Mouse (Mus musculus) mouse trophoblast stem cell (cell line): ENCODE results near the gene Krtap9-3.
"Not testable (repeated sequence)": the region's sequence is repeated elsewhere in the genome, so short reads cannot be mapped to it uniquely, and the experiment has no call there.

ENCODE experiments used
- in situ Hi-C, 2 experiments: fragments of 300-500 bp; cut with MseI, MboI; formaldehyde crosslinking; loops; 2 replicates in 1 of 2; 3 replicates in 1 of 2; pipeline ENCODE4 v1.15.1; 2025

Krtap9-3 gene

DNA sequence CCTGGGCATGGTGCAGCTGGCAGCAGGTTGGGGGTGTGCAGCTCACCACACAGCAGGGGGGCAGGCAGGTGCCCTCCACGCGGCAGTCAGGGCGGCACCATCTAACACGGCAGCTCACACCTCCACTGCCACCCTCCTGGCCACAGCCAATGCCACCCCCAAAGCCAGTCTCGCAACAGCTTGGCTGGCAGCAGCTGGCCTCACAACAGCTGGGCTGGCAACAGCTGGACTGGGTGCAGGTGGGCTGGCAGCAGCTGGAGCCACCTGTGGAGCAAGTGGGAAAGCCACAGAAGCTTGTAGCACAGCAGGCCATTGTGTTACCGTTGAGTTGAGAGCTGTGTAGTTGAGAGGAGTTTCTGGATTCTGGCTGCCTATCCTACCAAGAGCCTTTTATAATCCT, at the start of gene Krtap9-3:
Gene Krtap9-3 (minus strand): TSS at position 364 of the 400 bp plus-strand sequence.
- in situ Hi-C loops, result not testable (repeated sequence)

DNA sequence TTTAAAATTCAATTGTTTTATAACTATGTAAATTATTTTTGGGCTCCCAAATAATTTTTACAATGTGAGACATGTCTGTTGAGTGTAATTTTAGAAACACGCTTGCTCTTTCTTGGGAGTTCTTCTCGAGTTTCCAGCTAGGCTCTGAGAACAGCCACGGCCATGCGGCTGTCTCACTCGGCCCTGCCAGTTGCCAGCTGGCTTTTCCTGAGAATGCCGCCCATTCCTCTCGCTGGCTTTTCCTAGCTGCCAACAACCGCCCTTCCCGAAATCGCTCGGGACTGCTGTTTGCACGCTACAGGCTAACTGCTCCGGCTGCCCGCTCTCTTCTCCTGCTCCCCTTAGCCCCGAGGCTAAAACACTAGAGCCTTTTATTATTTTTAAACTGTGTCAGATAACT, 48.5 kb upstream of the Krtap9-3 start:
- in situ Hi-C loops, result no loop called here

DNA sequence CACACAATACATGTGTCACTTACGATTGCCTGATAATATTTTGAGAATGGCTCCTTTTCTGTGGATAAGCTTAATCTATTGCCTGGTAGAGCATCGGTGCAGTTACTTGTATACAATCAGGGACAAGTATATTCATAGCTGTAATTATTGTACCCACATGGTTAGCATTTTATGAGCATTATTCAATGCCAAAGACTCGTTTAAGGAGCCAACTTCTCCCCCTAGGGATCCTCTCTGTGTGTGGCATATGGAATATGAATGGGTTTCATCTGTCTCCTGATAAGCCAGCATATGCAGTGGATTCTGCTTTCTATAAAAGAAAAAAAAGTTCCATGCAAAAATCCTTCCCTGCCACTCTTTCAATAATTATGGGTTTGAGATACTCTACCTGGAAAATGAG, 46.4 kb upstream of the Krtap9-3 start:
- in situ Hi-C loops, result no loop called here

DNA sequence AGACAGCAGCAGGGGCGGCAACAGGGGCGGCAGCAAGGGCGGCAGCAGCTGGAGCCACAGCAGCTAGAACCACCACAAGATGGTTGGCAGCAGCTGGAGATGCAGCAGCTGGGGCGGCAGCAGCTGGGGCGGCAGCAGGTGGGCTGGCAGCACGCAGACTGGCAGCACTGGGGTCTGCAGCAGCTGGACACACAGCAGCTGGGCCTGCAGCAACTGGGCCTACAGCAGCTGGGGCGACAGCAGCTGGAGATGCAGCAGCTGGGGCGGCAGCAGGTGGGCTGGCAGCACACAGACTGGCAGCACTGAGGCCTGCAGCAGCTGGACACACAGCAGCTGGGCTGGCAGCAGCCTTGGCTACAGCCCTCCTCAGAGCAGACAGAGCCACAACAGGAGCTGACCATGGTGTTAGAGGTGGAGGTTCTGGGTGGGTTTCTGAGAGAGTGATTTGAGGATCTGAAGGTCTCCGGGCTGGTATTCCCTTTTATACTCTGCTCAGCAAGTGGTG, 45.8 kb upstream of the Krtap9-3 start, which contains the start of gene Krtap4-7:
Gene Krtap4-7 (minus strand): TSS at position 455 of the 505 bp plus-strand sequence.
- in situ Hi-C loops, result not testable (repeated sequence)

DNA sequence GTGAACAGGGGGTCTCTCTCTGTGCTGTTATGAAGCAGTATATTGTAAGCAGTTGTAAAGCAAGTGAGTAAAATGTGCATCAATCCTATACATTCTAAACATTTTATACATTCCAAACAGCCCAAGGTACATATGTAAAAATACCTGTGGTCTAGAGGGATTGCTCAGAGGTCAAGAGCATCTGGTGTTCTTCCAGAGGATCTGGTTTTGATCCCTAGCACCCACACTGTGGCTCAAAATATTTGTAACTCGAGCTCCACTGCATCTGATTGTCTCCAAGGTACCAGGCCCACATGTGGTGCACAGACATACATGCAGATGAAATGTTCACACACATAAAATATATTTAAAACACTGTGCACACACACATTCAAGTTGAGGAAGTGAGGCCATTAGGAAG, 43.0 kb upstream of the Krtap9-3 start:
- in situ Hi-C loops, result no loop called here

DNA sequence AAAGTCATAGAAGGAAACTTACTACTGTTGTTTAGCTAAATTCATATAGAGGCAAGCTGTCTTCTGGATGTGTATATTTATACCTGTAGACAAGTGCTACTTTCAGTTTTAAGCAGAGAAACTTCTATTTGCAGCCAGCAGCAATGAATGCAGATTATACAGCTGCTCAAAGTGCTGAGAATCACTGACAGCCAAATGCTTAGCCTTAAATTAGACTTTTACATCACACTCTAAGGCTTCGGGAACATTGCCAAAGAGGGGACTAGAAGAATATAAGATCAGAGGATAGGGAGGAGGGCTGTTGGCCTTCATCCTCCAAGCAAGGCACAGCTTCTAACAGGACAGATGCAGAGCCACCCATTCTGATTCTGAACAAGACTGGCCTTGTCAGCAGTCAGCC, 39.2 kb upstream of the Krtap9-3 start:
- in situ Hi-C loops, result no loop called here

DNA sequence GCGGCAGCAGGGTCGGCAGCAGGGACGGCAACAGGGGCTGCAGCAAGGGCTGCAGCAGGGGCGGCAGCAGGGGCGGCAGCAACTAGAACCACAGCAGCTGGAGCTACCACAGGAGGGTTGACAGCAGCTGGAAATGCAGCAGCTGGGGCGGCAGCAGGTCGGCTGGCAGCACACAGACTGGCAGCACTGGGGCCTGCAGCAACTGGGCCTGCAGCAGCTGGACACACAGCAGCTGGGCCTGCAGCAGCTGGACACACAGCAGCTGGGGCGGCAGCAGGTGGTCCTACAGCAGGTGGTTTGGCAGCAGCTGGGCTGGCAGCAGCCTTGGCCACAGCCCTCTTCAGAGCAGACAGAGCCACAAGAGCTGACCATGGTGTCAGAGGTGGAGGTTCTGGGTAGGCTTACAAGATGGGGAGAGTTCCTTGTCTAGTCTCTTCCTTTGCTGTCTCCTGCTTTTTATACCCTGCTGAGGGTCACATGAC, 36.8 kb upstream of the Krtap9-3 start, which contains the start of gene Krtap4-2:
Gene Krtap4-2 (minus strand): TSS at position 432 of the 482 bp plus-strand sequence.
- in situ Hi-C loops, result no loop called here

DNA sequence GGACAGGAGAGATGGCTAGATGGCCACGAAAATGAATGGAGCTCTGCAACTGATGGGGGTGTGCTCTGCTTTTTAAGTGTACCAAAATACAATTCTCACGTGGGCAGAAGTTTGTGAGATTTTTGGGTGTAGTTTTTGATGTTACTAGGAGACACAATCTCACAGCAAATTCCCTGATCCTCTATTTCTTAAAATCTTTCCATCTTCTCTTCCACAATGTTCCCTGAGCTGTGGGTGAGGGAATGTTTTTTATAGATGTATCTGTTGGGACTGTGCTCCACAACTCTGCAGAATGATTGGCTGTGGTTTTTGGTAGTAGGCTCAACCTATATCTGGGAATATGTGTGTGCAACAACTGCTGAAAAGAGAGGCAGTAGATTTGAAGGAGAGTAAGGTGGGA, 35.4 kb upstream of the Krtap9-3 start:
- in situ Hi-C loops, result no loop called here

DNA sequence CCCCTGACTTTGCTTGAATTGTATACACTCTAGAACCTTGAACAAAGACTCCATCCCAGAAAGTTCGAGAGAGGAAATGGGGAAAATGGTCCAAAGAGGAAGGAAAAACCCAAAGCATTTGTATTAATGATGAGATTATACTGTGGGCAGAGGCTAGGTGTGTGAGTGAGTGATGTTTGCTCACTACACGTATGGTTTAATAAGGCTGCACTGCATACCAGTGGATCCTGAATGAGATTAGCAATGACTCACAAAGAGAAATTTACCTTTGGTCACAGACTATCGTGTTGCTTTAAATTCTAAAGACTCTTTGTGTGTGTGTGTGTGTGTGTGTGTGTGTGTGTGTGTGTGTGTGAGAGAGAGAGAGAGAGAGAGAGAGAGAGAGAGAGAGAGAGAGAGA, 33.0 kb upstream of the Krtap9-3 start:
- in situ Hi-C loops, result no loop called here

DNA sequence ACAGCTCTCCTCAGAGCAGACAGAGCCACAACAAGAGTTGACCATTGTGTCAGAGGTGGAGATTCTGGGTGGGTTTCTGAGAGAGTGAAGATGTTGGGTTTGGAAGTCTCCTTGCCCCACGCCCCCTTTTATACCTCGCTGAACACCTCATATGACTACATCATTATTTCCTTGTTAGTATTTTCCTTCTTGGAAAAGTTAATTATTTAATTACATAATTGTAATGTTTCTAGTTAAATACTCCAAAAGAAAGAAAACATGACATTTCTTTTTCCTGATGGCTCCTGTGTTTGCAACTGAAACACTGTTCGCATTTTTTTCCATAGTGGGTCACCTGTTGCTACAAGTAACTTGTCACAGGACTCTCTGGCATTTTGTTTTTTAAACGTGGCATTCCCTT, 30.2 kb upstream of the Krtap9-3 start, which contains the start of gene Krtap4-1:
Gene Krtap4-1 (minus strand): TSS at position 101 of the 400 bp plus-strand sequence.
- in situ Hi-C loops, result no loop called here

DNA sequence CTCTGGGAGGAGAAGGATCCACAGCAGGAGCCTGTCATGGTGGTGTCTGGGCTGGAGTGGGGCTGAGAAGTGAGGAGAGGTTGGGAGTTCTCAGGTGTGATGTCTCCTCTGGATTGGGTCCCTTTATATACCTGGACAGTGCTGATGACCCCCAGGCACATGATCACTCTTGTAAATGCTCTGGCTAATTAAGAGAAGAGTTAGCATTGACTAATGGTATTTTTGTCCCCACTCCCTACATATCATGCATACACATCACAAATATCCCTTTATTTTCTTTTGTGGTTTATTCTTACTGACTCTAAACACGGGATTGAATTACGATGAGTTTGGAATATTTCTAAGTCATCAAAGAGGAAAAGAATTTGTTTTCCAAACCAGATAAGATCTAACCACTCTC, 22.4 kb upstream of the Krtap9-3 start, which contains the start of gene Gm11562:
Gene Gm11562 (minus strand): TSS at position 101 of the 400 bp plus-strand sequence.
- in situ Hi-C loops, result no loop called here

DNA sequence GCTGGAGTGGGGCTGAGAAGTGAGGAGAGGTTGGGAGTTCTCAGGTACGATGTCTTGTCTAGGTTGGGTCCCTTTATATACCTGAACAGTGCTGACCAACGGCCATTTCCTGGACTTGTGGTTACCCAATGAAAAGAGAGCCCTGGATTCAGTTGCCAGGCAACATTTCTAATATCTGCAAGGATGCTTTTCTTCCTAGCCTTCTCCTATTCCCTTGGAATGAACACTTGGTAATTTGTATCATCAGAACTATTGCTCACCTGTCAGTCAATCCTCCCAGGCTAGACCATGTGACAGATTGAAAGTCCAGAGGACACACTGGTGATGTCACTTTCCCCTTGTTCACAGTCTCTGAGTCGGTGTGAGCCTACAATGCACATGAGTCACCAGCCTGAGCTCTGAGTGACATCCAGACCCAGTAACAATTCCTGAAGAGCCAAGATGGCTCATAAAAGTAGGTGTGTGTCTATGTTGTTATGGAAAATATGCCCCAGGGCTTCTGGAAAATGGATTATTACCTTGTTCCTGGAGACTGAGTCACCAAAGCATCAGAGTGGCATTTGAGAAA, 17.0 kb upstream of the Krtap9-3 start, which contains the start of gene Krtap2-4:
Gene Krtap2-4 (minus strand): TSS at position 51 of the 568 bp plus-strand sequence.
- in situ Hi-C loops, result no loop called here

DNA sequence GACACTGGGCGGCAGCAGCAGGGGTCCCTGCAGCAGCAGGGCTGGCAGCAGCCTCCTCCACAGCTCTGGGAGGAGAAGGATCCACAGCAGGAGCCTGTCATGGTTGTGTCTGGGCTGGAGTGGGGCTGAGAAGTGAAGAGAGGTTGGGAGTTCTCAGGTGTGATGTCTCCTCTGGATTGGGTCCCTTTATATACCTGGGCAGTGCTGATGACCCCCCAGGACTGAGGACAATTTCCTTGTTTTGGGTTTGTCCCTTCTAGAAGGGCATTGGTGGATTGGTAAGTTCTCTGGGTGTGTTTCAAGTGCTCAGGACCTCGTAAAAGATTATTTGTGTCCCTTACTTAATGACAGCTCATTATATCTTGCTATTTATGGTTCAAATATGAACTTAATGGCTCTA, 12.2 kb upstream of the Krtap9-3 start, which contains the start of gene Gm11937:
Gene Gm11937 (minus strand): TSS at position 101 of the 400 bp plus-strand sequence.
- in situ Hi-C loops, result not testable (repeated sequence)

DNA sequence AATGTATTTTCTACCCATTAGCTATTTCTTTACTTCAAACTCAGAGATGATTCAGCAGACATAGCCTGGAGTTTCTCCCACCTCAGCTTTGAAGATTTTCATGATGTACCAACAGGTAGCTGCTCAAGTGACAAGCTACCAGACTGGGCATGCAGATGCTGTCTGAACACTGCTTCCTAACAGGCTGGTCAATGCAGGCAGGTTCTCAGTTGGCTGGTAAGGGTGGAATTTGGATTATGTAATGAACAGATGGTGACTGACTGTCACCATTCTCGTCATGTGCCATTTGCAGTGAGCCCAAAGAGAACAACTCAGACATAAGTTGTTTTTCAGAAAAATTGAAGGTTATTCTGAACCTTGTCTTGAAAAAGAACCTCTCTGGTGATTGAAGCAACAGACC, 11.2 kb upstream of the Krtap9-3 start:
- in situ Hi-C loops, result no loop called here

DNA sequence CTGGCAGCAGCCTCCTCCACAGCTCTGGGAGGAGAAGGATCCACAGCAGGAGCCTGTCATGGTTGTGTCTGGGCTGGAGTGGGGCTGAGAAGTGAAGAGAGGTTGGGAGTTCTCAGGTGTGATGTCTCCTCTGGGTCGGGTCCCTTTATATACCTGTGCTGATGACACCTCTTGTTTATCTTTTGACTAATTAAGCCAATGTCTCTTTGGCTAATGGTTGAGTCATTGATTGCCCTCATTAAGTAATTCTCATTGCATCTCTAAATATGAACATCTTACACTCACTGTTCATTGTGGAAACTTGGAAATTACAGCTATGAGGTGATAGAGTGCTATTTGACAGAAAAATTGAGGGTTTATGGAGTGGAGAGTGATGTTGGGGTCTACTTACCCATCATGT, 5.3 kb upstream of the Krtap9-3 start, which contains the start of gene Gm11938:
Gene Gm11938 (minus strand): TSS at position 101 of the 400 bp plus-strand sequence.
- in situ Hi-C loops, result not testable (repeated sequence)

DNA sequence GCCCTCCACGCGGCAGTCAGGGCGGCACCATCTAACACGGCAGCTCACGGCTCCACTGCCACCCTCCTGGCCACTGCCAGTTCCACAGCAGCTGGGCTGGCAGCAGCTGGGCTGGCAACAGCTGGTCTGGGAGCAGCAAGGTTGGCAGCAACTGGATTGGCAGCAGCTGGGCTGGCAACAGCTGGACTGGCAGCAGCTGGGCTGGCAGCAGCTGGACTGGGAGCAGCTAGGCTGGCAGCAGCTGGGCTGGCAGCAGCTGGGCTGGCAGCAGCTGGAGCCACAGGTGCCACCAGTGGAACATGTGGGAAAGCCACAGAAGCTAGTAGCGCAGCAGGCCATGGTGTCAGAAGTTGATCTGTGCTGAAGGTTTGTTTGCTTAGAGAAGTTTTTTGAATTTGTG, 6.9 kb downstream of the Krtap9-3 start, which contains the start of gene Krtap1-3:
Gene Krtap1-3 (minus strand): TSS at position 359 of the 400 bp plus-strand sequence.
- in situ Hi-C loops, result no loop called here

DNA sequence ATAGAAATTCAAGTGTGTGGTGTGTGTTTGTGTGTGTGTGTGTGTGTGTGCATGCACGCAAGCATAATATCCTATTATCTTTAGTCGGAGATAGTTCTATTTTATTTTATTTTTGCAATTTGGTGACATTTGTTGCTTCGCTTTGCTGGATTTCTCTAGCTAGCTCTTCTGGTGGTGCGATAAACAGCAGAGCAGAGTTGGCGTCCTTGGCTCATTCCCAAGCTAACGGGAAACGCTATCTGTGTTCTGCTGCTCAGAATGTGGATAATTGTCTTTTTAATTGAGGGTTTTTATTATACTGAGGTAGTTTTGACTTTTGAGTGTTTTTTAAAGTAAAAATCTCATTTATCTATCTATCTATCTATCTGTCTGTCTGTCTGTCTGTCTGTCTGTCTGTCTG, 12.8 kb downstream of the Krtap9-3 start:
- in situ Hi-C loops, result no loop called here

DNA sequence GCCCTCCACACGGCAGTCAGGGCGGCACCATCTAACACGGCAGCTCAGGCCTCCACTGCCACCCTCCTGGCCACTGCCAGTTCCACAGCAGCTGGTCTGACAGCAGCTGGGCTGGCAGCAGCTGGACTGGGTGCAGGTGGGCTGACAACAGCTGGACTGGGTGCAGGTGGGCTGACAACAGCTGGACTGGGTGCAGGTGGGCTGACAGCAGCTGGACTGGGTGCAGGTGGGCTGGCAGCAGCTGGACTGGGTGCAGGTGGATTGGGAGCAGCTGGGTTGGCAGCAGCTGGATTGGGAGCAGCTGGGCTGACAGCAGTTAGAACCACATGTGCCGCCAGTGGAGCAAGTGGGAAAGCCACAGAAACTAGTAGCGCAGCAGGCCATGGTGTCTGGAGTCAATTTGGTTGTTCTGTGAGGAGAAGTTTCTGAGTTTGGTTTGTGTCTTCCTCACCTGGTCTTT, 14.6 kb downstream of the Krtap9-3 start, which contains the start of gene Krtap1-4:
Gene Krtap1-4 (minus strand): TSS at position 410 of the 460 bp plus-strand sequence.
- in situ Hi-C loops, result no loop called here

DNA sequence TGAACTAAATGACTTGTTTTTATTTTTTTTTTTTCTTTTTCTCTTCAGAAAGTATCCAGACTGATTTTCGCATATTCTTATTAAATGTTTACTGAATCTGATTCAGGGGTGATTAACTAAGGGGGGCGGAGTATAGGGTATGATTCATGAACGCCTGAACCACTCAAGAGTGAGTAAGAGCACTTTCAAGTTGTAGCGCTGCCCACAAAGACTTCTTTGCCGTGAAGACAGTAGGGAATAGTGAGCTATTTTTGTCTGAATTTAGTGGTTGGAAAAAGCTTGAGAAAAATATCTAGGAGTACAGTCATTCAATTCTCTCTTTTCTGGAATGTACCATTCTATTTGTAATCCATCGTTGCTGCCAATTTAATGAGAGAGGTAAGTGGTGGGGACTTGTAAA, 16.3 kb downstream of the Krtap9-3 start:
- in situ Hi-C loops, result no loop called here

DNA sequence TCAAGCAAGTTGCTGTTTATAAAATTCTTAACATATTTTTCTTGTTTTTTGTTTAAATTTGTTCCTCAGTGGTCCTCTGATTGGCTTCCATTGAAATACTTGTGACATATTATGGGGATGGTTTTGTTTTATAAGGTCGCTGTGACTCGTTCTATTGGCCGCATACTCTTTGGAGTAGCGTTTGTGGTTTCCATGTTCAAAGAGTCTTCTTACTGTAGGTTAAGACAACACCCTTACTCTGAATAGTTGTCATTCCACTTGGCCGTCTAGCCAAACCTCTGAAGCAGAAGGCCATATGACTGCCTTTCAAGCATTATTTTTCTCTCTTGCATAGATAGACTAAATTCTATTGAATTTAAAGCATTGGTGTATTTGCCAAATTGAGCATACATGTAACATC, 16.9 kb downstream of the Krtap9-3 start:
- in situ Hi-C loops, result no loop called here

DNA sequence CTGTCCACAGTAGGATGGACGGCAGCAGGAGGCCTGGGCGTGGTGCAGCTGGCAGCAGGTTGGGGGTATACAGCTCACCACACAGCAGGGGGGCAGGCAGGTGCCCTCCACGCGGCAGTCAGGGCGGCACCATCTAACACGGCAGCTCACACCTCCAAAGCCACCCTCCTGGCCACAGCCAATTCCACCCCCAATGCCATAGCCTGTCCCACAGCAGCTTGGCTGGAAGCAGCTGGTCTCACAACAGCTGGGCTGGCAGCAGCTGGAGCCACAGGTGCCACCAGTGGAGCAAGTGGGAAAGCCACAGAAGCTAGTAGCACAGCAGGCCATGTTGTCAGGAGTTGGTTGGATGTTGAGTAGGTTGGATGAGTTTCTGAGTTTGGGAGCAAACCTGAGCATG, 17.3 kb downstream of the Krtap9-3 start, which contains the start of gene Krtap1-5:
Gene Krtap1-5 (minus strand): TSS at position 381 of the 400 bp plus-strand sequence.
- in situ Hi-C loops, result no loop called here

DNA sequence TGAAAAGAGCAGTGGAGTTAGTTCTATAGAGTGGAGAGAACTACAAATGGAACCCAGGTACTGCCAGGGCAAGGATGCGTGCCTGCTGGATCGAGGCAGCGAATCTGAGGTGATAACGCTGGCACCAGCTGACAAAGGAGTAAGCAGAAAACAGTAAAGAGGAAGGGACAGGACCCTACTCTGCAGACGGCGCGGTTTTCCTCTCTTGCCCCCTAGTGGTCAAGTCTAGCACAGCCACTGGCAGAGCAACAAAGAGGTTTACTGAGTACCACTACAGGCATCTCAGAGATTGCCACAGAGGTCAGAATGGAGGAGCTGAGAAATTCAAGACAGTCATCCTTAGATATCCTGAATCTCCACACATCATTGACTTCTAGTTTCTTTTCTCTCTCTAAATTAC, 23.8 kb downstream of the Krtap9-3 start:
- in situ Hi-C loops, result loop anchor here in 1 of 2 experiments (10.0 kb wide), 1 partner anchor 109 kb away; no protein-coding TSS in a partner anchor
